17 mouse cellular contexts compared by ENCODE assay signal in genomic region chr14:87515281-87515680, GRCm38 (mm10).
"Had no signal": no experiment of that assay in that cellular context is flagged by ENCODE, and none has a peak within 500 bp of the region (broad histone marks: within the 10 kb centered on the region; RNA-seq: fewer than 3 reads in every experiment).

No protein-coding gene starts in this region.

- H3K27ac ChIP-seq: limb, embryonic 10.5 days; limb, embryonic 13.5 days; liver, embryonic 12.5 days; liver, embryonic 15.5 days; lung, embryonic 15.5 days had no signal

- H3K4me1 ChIP-seq: limb, embryonic 10.5 days; limb, embryonic 13.5 days; liver, embryonic 12.5 days; liver, embryonic 15.5 days; lung, embryonic 15.5 days had no signal

- H3K9me3 ChIP-seq: limb, embryonic 10.5 days; limb, embryonic 13.5 days; liver, embryonic 12.5 days; liver, embryonic 15.5 days; lung, embryonic 15.5 days had no signal

- H3K36me3 ChIP-seq: liver, embryonic 15.5 days; lung, embryonic 15.5 days had no signal

- H3K4me2 ChIP-seq: limb, embryonic 13.5 days; liver, embryonic 12.5 days; liver, embryonic 15.5 days; lung, embryonic 15.5 days; midbrain, embryonic 11.5 days had no signal

- ATAC-seq: liver, embryonic 12.5 days had no signal

- H3K27me3 ChIP-seq: limb, embryonic 13.5 days; liver, embryonic 12.5 days; liver, embryonic 15.5 days; lung, embryonic 15.5 days had no signal

- DNase-seq: kidney, adult 9 months; kidney, postnatal 14 days; kidney, postnatal 4 days; layer of hippocampus, adult 9-11 months; liver; lung, adult 18-20 months; lung, postnatal 14 days; lung, postnatal 4 days; midbrain, embryonic 14.5 days; thymus, adult 18-20 months; thymus, postnatal 36 days had no signal

- H3K4me3 ChIP-seq: limb, embryonic 10.5 days; limb, embryonic 13.5 days; liver, embryonic 12.5 days; liver, embryonic 15.5 days; lung, embryonic 15.5 days had no signal

- H3K9ac ChIP-seq: limb, embryonic 13.5 days; liver, embryonic 12.5 days; liver, embryonic 15.5 days; lung, embryonic 15.5 days had no signal
